Mouse (Mus musculus): ENCODE data around the gene Aff3. TPM values are rescaled to one million over a fixed set of nuclear protein-coding genes. Genes with fewer than 3 reads are reported as not detected.

Aff3 gene
- total RNA-seq, 1 experiment from 2014 or later: 189 TPM

GRCm38 (mm10) chr1:38511076-38511475 is 153.7 kb downstream of the Aff3 start:
- no peak for ATAC-seq (ENCODE audit: extremely low read depth, insufficient number of reproducible peaks, low FRiP score, poor library complexity, severe bottlenecking)

DNA sequence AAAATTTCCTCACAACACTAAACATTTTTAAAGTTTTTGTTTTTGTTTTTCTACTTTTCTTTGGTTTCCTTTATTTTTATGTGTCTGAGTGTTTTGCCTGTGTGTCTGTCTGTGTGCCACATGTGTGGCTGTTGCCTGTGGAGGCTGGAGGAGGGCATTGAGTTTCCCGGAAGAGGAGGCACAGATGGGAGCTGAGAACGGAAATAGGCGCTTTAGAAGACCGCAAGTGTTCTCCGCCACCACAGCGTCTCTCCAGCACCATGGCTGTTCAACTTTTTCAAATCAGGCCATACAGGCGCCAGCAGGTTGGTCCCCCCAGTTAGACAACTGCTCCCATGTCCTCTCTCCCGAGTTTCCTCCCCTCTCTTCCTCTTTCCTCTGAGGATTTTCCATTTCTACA is 155.5 kb downstream of the Aff3 start:
- no peak for ATAC-seq (ENCODE audit: extremely low read depth, insufficient number of reproducible peaks, low FRiP score, poor library complexity, severe bottlenecking)

- ATAC-seq (ENCODE audit: extremely low read depth, insufficient number of reproducible peaks, low FRiP score, poor library complexity, severe bottlenecking): no peak
Observed at GRCm38 (mm10) chr1:38507636-38508179, 157.0 kb downstream of the Aff3 start.

- no peak for ATAC-seq (ENCODE audit: extremely low read depth, insufficient number of reproducible peaks, low FRiP score, poor library complexity, severe bottlenecking)
Observed at GRCm38 (mm10) chr1:38506396-38506795, 158.4 kb downstream of the Aff3 start.

DNA sequence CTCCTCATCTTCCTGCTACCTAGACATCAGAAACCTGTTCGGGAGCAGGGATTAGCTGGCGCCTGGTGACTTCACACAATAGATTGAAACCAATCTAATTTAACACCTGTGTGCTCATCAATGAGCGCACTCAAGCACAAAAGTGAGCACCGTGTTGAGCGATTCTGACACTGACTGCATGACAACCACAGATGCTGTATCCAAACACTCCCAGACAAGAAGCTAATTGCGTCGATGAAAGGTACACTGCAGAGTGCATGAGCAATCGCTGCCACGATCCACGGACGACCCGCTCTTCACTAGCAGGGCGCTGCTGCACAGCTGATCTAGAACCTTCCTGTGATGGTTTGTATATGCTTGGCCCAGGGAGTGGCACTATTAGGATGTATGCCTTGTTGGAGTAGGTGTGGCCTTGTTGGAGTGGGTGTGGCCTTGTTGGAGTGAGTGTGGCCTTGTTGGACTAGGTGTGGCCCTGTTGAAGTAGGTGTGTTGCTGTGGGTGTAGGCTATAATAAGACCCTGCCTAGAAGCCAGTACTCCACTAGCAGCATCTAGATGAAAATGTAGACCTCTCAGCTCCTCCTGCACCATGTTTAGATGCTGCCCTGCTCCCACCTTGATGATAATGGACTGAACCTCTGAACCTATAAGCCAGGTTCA is 161.2 kb downstream of the Aff3 start:
- no peak for ATAC-seq (ENCODE audit: extremely low read depth, insufficient number of reproducible peaks, low FRiP score, poor library complexity, severe bottlenecking)

DNA sequence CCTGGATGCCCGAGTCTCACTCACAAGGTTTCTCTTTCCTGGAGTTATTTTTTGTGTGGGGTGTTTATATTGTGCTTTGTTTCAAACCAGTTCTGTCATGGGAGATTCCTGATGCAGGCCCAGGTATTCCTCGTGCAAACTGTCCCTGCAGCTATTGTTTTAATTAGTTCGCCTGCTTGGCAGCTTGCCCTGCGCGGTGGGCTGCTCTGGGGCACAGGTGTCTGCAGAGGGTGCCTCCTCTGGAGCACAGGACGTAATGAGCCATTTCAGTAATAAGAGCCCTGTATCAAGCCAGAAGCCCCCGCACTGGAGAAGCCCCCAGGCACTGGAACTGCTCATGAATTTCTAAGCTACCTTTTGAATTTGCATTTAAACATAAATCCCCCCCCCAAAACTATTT is 162.0 kb downstream of the Aff3 start:
- no peak for ATAC-seq (ENCODE audit: extremely low read depth, insufficient number of reproducible peaks, low FRiP score, poor library complexity, severe bottlenecking)

GRCm38 (mm10) chr1:38501231-38501630 is 163.5 kb downstream of the Aff3 start:
- no peak for ATAC-seq (ENCODE audit: extremely low read depth, insufficient number of reproducible peaks, low FRiP score, poor library complexity, severe bottlenecking)

GRCm38 (mm10) chr1:38499500-38499899 is 165.3 kb downstream of the Aff3 start:
- no peak for ATAC-seq (ENCODE audit: extremely low read depth, insufficient number of reproducible peaks, low FRiP score, poor library complexity, severe bottlenecking)

GRCm38 (mm10) chr1:38497576-38497975 is 167.2 kb downstream of the Aff3 start:
- ATAC-seq (ENCODE audit: extremely low read depth, insufficient number of reproducible peaks, low FRiP score, poor library complexity, severe bottlenecking): no peak

GRCm38 (mm10) chr1:38496886-38497528 is 167.7 kb downstream of the Aff3 start:
- no peak for ATAC-seq (ENCODE audit: extremely low read depth, insufficient number of reproducible peaks, low FRiP score, poor library complexity, severe bottlenecking)

- ATAC-seq (ENCODE audit: extremely low read depth, insufficient number of reproducible peaks, low FRiP score, poor library complexity, severe bottlenecking): no peak
Observed at GRCm38 (mm10) chr1:38495284-38495683, 169.5 kb downstream of the Aff3 start.

GRCm38 (mm10) chr1:38489733-38490132 is 175.0 kb downstream of the Aff3 start:
- no peak for ATAC-seq (ENCODE audit: extremely low read depth, insufficient number of reproducible peaks, low FRiP score, poor library complexity, severe bottlenecking)

DNA sequence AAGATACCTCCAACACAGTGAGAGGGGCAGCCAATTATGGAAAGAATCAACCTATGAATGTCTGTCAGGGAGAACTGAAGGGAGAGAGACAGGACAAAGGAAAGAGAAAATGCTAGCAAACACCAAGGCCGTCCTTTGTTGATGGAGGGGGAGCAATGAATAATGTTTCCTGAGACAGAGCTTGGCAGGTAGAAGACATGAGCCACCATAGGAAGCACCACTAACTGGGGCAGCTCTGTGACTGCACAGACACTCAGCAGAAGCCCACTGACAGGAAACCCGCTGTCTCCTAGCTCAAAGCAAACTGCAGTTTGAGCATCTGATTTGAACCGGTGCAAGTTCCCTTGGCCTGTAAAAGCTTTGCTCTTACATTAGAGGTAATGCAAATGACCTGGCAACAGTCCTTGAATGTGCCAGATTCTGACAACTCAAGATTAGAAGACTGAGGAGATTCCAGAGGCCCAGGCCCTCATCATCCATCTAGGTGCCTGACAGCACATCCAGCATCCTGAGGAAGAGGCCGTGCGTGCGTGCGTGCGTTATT is 176.0 kb downstream of the Aff3 start:
- ATAC-seq (ENCODE audit: extremely low read depth, insufficient number of reproducible peaks, low FRiP score, poor library complexity, severe bottlenecking): no peak

DNA sequence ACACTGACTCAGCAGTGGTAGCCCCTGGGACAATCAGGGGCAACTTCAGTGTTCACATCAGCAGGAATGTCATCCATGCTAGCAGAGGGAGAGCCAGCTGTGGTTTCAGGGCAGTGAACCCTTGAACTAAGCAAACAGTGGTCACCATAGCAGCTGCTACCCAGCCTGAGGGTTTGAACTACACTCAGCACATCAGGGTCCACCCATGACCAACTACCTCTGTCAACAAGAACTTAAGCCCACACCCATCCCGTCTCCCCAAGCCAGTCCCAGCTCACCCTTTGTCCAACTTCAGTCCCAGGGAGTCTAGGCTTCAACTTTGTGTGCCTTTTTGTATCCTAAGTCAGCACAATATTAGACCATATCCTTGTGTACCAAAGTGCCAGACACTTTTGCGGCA is 176.9 kb downstream of the Aff3 start:
- ATAC-seq (ENCODE audit: extremely low read depth, insufficient number of reproducible peaks, low FRiP score, poor library complexity, severe bottlenecking): no peak

DNA sequence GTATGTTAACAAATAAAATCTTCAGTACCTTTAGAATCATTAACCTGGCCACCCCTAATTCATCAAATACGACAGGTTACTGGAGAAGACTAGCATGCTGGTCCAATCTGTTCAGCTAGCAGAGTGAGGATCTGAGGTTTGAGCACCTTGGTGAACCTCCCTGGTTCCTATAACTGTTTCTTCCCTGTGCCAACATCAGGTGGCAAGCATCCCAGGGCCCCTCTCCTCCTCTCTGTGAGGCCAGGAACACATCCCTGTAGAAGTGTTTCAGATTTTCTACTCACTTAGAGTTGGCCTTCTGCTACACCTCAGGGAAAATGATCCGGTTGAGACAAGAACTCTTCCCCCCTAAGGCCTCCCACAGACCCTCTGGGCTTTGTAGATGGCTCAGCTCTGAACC is 181.6 kb downstream of the Aff3 start:
- ATAC-seq (ENCODE audit: extremely low read depth, insufficient number of reproducible peaks, low FRiP score, poor library complexity, severe bottlenecking): no peak

DNA sequence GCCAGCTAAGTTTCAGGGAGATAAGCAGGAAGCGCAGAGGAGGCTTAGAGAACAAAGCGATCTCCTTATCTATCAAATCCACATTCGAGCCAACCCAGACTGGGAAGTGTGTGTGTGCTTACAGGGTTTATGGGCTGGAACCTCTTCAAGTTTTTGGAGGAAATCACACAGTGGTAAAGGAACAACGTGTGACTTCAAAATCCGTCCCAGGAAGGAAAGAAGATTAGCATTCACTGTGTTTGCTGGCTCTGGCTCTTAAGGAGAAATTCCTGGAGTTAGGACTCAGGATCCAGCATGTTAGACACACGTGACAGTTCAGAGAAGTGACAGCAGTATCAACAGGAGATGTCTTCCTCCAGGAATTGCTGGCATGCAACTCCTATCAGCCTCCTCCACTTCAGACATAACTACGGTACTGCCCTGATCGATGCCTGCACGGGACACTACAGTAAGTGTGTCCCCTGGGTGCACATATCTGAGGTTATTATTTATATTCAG is 186.5 kb downstream of the Aff3 start:
- no peak for ATAC-seq (ENCODE audit: extremely low read depth, insufficient number of reproducible peaks, low FRiP score, poor library complexity, severe bottlenecking)

DNA sequence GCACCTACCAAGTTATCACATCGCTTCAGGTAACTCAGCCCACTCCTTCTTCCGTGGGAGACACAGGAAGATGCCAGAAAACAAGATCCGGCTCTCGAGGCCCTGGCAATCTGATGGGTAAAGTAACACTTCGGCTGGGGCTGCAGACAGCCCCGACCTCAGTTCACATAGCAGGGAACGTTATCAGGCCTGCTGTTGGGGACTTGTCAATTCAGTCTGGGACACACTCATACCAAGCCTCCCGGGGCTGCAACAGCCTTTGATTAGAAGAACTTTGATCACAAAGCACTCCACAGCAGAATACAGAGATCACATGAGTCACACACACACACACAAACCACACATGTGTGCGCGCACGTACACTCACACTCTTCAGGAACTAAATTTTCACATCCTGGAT is 193.9 kb downstream of the Aff3 start:
- no peak for ATAC-seq (ENCODE audit: extremely low read depth, insufficient number of reproducible peaks, low FRiP score, poor library complexity, severe bottlenecking)

DNA sequence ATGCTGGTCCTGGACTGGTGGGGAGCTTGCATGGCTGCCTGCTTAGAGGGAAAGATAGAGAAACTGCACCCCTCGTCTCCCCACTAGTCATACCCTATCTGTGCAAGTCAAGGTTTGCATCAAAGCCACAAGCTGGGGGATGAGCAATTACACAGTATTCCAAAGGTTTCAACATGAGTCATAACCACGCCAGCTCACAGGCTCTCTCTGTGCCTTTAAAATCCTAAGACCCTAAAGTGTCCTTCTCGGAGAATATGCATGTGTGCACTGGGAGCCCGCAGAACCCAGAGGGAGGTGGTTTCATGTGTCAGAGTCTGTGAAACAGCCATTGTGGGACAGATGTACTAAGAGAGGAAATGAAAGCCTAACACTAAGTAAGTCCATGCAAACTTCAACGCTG is 194.6 kb downstream of the Aff3 start:
- no peak for ATAC-seq (ENCODE audit: extremely low read depth, insufficient number of reproducible peaks, low FRiP score, poor library complexity, severe bottlenecking)

GRCm38 (mm10) chr1:38467305-38468083 is 197.3 kb downstream of the Aff3 start:
- no peak for ATAC-seq (ENCODE audit: extremely low read depth, insufficient number of reproducible peaks, low FRiP score, poor library complexity, severe bottlenecking)

All from neutrophil, adult 5-6 weeks (primary cell).